Mouse (Mus musculus) natural killer cell, adult 2 months (primary cell): ENCODE measurements around the gene Larp1.

Experiments used
- DNase-seq, 2 experiments: peaks; one replicate each; pipeline ENCODE4 v3.0.0; 2022; ENCODE audit warnings: low spot score in 2 of 2

Gene Larp1

GRCm38 (mm10) chr11:58100006-58100405 lies 91.1 kb downstream of the Larp1 start:
- DNase-seq = no peak

DNA sequence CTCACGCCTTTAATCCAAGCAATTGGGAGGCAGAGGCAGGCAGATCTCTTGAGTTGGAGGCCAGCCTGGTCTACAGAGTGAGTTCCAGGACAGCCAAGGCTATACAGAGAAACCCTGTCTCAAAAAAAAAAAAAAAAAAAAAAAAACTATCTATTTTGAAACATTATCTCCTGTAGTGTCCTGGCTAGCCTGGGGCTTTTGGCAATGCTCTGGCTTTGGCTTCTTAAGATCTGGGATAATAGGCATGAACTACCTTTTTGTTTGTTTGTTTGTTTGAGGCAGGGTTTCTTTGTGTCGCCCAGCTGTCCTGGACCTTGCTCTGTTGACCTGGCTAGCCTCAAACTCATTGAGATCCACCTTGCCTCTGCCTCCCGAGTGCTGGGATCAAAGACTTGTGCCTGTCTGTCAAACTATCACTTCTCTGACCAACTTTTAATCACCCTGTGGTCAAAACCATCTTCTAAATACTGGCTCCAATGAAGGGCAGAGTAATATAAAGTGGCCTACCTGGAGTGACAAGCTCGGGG lies 92.4 kb downstream of the Larp1 start:
- no peak for DNase-seq

DNA sequence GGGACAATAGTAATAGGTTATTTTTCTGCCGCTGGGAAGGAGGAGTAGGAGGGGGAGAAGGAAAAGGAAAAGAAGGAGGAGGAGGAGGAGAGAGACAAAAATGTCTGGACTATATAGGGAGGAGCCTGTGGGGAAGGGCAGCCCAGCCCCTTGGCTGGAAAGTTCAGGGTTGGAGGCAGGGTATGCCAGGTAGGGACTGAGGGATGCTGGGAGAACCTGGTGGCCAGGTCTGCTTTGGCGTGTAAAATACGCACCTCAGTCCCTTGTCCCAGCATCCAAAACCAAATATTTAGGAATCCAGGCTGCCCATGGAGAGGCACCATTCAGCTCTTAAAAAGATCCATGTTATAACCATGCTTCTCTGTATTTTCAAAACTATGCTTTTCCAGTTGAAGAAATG lies 93.3 kb downstream of the Larp1 start:
- DNase-seq = no peak

DNA sequence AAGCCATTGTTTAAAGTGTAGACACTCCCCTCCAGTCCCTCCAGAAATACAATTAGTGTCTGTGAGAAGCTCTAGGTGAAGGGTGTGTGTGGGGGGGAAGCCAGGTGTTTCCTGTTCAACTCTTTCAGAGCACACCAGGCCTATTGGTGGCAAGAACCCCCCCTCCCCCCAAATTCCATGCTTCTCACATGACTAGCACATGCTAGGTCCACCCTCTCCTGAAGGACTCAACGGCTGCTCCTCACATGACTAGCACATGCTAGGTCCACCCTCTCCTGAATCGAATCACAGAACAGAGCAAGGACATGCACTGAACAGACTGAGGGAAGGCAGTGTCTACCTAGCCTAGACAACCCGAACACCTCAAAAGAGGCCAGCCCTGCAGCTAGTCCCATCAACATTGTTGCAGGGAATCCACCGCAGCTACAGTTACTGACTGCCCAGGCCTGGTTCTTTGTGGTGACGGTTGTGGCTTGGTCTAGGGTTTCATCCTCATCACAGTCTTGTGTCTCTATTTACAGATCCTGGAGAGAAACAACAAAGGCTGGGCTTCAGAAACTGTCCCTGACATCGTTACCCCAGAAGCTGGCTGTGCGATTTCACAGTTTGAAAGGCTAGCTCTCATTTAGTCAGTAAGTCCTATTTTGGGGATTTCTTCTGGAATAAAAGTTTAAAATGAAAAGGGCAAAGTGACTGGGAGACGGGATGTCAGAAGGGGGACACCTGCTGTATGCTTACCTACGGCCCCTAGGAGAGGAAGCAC lies 93.9 kb downstream of the Larp1 start:
- peak in 1 of 2 experiments; percentile 67 for DNase-seq

DNA sequence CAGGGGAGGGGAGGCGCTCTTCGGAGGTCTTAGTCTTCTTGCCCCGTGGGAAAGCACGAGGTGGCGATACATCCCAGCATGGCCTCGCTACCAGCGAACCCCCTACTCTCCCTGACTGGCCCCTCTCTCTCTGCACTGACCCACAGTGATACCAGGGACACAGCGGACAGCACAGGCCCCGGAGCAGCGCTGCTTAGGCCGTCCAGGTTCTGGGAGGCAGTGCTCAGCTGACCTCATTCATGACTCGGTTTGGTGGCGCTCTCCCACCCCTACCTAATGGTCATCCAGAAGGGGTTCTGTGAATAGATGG lies 94.4 kb downstream of the Larp1 start:
- DNase-seq = no peak

- DNase-seq = peak; percentile 99 to 100
These were observed 94.9 kb downstream of the Larp1 start, which contains the start of gene Cnot8 for GRCm38 (mm10) chr11:58103697-58104306. Gene Cnot8 (plus strand): TSS chr11:58104153.

DNA sequence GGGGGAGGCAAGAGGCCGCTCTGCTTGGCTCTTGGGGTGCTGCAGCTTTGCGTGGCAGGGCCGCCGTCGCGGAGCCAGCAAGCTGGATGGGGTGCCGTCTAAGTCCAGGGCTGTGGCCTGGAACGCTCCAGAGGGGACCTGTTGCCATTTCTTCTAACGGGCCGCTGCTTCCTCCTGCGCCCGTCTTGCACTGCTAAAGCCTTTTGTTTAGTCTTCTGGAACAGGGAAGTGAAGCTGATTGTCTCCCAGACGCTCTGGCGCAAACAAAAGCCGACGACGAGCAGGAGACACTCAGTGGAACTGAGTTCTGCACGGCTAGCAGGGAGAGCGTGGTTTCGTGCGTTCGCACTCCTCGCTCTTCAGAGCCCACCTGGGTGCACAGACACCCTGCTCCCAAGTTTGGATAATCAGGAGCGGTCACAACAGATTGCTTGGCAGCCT lies 95.5 kb downstream of the Larp1 start:
- peak in 1 of 2 experiments; percentile 43 for DNase-seq

DNA sequence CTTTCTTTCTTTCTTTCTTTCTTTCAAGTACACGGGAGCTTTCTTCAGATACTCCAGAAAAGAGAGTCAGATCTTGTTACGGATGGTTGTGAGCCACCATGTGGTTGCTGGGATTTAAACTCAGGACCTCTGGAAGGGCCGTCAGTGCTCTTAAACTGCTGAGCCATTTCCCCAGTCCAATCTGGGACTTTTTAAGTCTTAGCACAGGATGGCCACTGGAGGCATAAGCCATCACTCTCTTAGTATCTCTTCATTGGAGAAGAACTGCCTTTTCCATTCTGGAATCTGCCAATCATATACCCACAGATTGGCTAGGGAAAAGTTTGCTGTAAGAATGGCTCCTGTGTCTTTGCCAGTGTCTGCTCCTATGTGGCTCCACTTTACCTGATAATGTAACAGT lies 98.1 kb downstream of the Larp1 start:
- DNase-seq = no peak

GRCm38 (mm10) chr11:58107664-58108337 lies 98.9 kb downstream of the Larp1 start:
- DNase-seq = no peak
